Mouse (Mus musculus) neural tube, embryonic 11.5 days (tissue): Measurements from ENCODE around the gene Scgb2b11. TPM values are rescaled to one million over a fixed set of nuclear protein-coding genes. Genes with fewer than 3 reads are reported as not detected.
"Not testable (repeated sequence)": the region's sequence is repeated elsewhere in the genome, so short reads cannot be mapped to it uniquely, and the experiment has no call there.

Experiments
- ATAC-seq: fragments of 200-750 bp; cut with Nextera tagmentation; 2 replicates; pipeline ENCODE4 v1.8.0; 2017; ENCODE audit warnings: moderate number of reproducible peaks, mild to moderate bottlenecking, moderate TSS enrichment, moderate library complexity; ENCODE audit not compliant: insufficient read depth, low FRiP score, low TSS enrichment
- DNase-seq: peaks from one replicate; pipeline ENCODE4 v3.0.0-alpha.2; 2015; ENCODE audit warnings: low spot score
- H3K27ac ChIP-seq: fragments of 300-500 bp; sonication (generic); 2 replicates; pipeline ENCODE4 v1.5.1; 2014; ENCODE audit warnings: low read depth, mild to moderate bottlenecking, low read length
- H3K27me3 ChIP-seq: fragments of 300-500 bp; sonication (generic); 2 replicates; pipeline ENCODE4 v1.6.1; 2014; ENCODE audit warnings: mild to moderate bottlenecking, low read length, mixed read lengths; ENCODE audit not compliant: control insufficient read depth, insufficient read depth
- H3K36me3 ChIP-seq: fragments of 300-500 bp; sonication (generic); 2 replicates; pipeline ENCODE4 v1.6.1; 2014; ENCODE audit warnings: mild to moderate bottlenecking, low read length, moderate library complexity, mixed read lengths; ENCODE audit not compliant: control insufficient read depth, insufficient read depth
- H3K4me1 ChIP-seq: fragments of 300-500 bp; sonication (generic); 2 replicates; pipeline ENCODE4 v1.6.1; 2014; ENCODE audit warnings: low read length, mixed read lengths; ENCODE audit not compliant: control insufficient read depth, insufficient read depth
- H3K4me2 ChIP-seq: fragments of 300-500 bp; sonication (generic); 2 replicates; pipeline ENCODE4 v1.6.1; 2014; ENCODE audit warnings: low read depth, mild to moderate bottlenecking, moderate library complexity
- H3K4me3 ChIP-seq: fragments of 300-500 bp; sonication (generic); 2 replicates; pipeline ENCODE4 v1.5.1; 2014; ENCODE audit warnings: low read depth, low read length
- H3K9ac ChIP-seq: fragments of 300-500 bp; sonication (generic); 2 replicates; pipeline ENCODE4 v1.6.1; 2014; ENCODE audit warnings: mild to moderate bottlenecking, low read length
- H3K9me3 ChIP-seq: fragments of 300-500 bp; sonication (generic); 2 replicates; pipeline ENCODE4 v1.6.1; 2016; ENCODE audit warnings: low read length; ENCODE audit not compliant: control insufficient read depth
- WGBS: fragments of 180-500 bp; shearing (Covaris S2); extraction: QIAGEN DNeasy Blood & Tissue Kit; methylation state at CpG from one replicate; pipeline ENCODE4 v1.1.7; 2014; 5-methylcytosine and 5-hydroxymethylcytosine counted together
- polyA plus RNA-seq: library from polyadenylated mRNA; unstranded; fragments of >200 nt; fragmentation: Nextera tagmentation; extraction: Ambion mirVana; gene quantifications from 2 replicates; pipeline ENCODE4 v1.2.1, GENCODE M21; 2014

Scgb2b11 gene
- polyA plus RNA-seq: not detected in 2 replicates

DNA sequence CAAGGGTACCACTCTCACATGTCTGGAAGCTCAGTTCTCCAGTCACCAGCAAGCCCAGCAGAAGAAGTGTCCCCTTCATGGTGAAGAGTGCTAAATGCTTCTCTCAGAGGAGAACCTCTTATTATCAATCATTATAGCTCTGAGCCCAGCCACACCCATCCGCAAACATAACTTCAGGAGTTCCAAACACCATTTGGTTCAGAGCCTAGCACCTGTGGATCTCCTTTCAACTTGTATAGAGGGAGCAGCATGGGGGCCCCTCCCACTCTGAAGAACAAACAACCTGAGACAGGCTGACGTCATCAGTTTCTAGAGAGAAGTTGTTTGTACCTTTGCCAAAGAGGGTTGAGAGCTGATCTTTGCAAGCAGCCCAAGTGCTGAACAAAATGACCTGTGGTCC, at the start of gene Scgb2b11:
Gene Scgb2b11 (minus strand): TSS at position 101 of the 400 bp plus-strand sequence.
- not testable (repeated sequence) for DNase-seq, H3K4me1 ChIP-seq, H3K27me3 ChIP-seq, H3K4me2 ChIP-seq, H3K9ac ChIP-seq, ATAC-seq, H3K36me3 ChIP-seq, H3K4me3 ChIP-seq, H3K27ac ChIP-seq, H3K9me3 ChIP-seq
- WGBS: 78% methylated on average over 2 of the region's 2 CpGs

- H3K4me1 ChIP-seq, H3K4me3 ChIP-seq, H3K9ac ChIP-seq, DNase-seq, ATAC-seq, H3K27ac ChIP-seq, H3K9me3 ChIP-seq, H3K27me3 ChIP-seq, H3K4me2 ChIP-seq, H3K36me3 ChIP-seq: not testable (repeated sequence)
- WGBS: no CpG with 5 or more reads among the region's 2 CpGs
Measured at GRCm38 (mm10) chr7:32222540-32222939, 11.6 kb upstream of the Scgb2b11 start, which contains the start of gene Scgb1b11. Gene Scgb1b11, plus strand, starts transcription at chr7:32222840.

Other genes with a start within 250 kb of the Scgb2b11 start
- not detected in 2 replicates for gene Scgb1b10, start 110.3 kb downstream of the Scgb2b11 start, polyA plus RNA-seq
- gene Scgb1b11, start 11.7 kb upstream of the Scgb2b11 start, polyA plus RNA-seq: not detected in 2 replicates
- not detected in 2 replicates for gene Scgb2b12, start 116.1 kb upstream of the Scgb2b11 start, polyA plus RNA-seq
- gene Scgb1b12, start 123.0 kb upstream of the Scgb2b11 start, polyA plus RNA-seq: not detected in 2 replicates
- gene Scgb1b29, start 230.4 kb upstream of the Scgb2b11 start, polyA plus RNA-seq: not detected in 2 replicates